In genomic region chr4:119524466-119524865, GRCm38 (mm10) we compare ENCODE assay signal across 20 mouse cellular contexts. TPM values are rescaled to one million over a fixed set of nuclear protein-coding genes. Genes with fewer than 3 reads are reported as not detected.
DNase-seq lines count a peak whose midpoint lies in the region; ATAC-seq and TF ChIP-seq lines count a peak whose summit lies in the region.
"Had no signal": no experiment of that assay in that cellular context is flagged by ENCODE, and none has a peak within 500 bp of the region (broad histone marks: within the 10 kb centered on the region; RNA-seq: fewer than 3 reads in every experiment).

No protein-coding gene starts in this region.

- peak overlapping the region; percentile 50; the same call in 1 of the 2 replicates for H3K27ac ChIP-seq in forebrain, embryonic 12.5 days
- no peak overlapping the region for H3K27ac ChIP-seq in forebrain, embryonic 11.5 days (ENCODE audit: low read depth, low read length)
- H3K27ac ChIP-seq in midbrain, embryonic 11.5 days (ENCODE audit: low read depth, low read length) = no peak overlapping the region
- no peak overlapping the region for H3K27ac ChIP-seq in midbrain, embryonic 10.5 days (replicated peaks)
- peak overlapping the region; percentile 75 for H3K27ac ChIP-seq in hindbrain, embryonic 16.5 days (ENCODE audit: low read depth, low read length)
- peak overlapping the region; percentile 74 for H3K27ac ChIP-seq in midbrain, postnatal 0 days (ENCODE audit: low read depth, low read length)
- no peak overlapping the region for H3K27ac ChIP-seq in limb, embryonic 10.5 days
- H3K27ac ChIP-seq: embryonic facial prominence, embryonic 12.5 days had no signal

- peaks cover 8% of the 10 kb centered on the region; the same call in 1 of the 2 replicates for H3K4me1 ChIP-seq in forebrain, embryonic 12.5 days
- no peaks in the 10 kb centered on the region for H3K4me1 ChIP-seq in forebrain, embryonic 11.5 days (replicated peaks; ENCODE audit: control insufficient read depth, insufficient read depth, low read length)
- no peaks in the 10 kb centered on the region for H3K4me1 ChIP-seq in midbrain, embryonic 11.5 days (ENCODE audit: control insufficient read depth, insufficient read depth, low read length)
- H3K4me1 ChIP-seq in midbrain, embryonic 10.5 days = peaks cover 7% of the 10 kb centered on the region; the same call in 1 of the 2 replicates
- peaks cover 9% of the 10 kb centered on the region for H3K4me1 ChIP-seq in hindbrain, embryonic 16.5 days (ENCODE audit: control insufficient read depth, insufficient read depth, low read depth, low read length)
- H3K4me1 ChIP-seq in midbrain, postnatal 0 days (ENCODE audit: insufficient read depth, low read length) = peaks cover 9% of the 10 kb centered on the region; the same call in 1 of the 2 replicates
- H3K4me1 ChIP-seq in limb, embryonic 10.5 days = no peaks in the 10 kb centered on the region
- H3K4me1 ChIP-seq: embryonic facial prominence, embryonic 12.5 days had no signal

- H3K4me2 ChIP-seq in forebrain, embryonic 12.5 days = no peak overlapping the region
- no peak overlapping the region for H3K4me2 ChIP-seq in forebrain, embryonic 11.5 days (ENCODE audit: low read depth, low read length, severe bottlenecking)
- no peak overlapping the region for H3K4me2 ChIP-seq in midbrain, embryonic 11.5 days
- no peak overlapping the region for H3K4me2 ChIP-seq in hindbrain, embryonic 16.5 days (ENCODE audit: low read length)
- H3K4me2 ChIP-seq in midbrain, postnatal 0 days (ENCODE audit: low read depth, low read length, poor library complexity, severe bottlenecking) = no peak overlapping the region
- H3K4me2 ChIP-seq: embryonic facial prominence, embryonic 12.5 days had no signal

- no peaks in the 10 kb centered on the region for H3K9me3 ChIP-seq in forebrain, embryonic 12.5 days
- H3K9me3 ChIP-seq in forebrain, embryonic 11.5 days (ENCODE audit: control insufficient read depth, low read length) = no peaks in the 10 kb centered on the region
- H3K9me3 ChIP-seq in midbrain, embryonic 11.5 days (ENCODE audit: control insufficient read depth, low read length) = no peaks in the 10 kb centered on the region
- no peaks in the 10 kb centered on the region for H3K9me3 ChIP-seq in midbrain, embryonic 10.5 days (replicated peaks)
- no peaks in the 10 kb centered on the region for H3K9me3 ChIP-seq in hindbrain, embryonic 16.5 days (ENCODE audit: control insufficient read depth, low read length)
- no peaks in the 10 kb centered on the region for H3K9me3 ChIP-seq in midbrain, postnatal 0 days (ENCODE audit: low read length)
- no peaks in the 10 kb centered on the region for H3K9me3 ChIP-seq in limb, embryonic 10.5 days (replicated peaks)
- H3K9me3 ChIP-seq: embryonic facial prominence, embryonic 12.5 days had no signal

- H3K27me3 ChIP-seq in forebrain, embryonic 12.5 days = no peaks in the 10 kb centered on the region
- H3K27me3 ChIP-seq in forebrain, embryonic 11.5 days (ENCODE audit: control insufficient read depth, insufficient read depth, low read length) = no peaks in the 10 kb centered on the region
- no peaks in the 10 kb centered on the region for H3K27me3 ChIP-seq in midbrain, embryonic 11.5 days (ENCODE audit: control insufficient read depth, insufficient read depth, low read length)
- no peaks in the 10 kb centered on the region for H3K27me3 ChIP-seq in midbrain, embryonic 10.5 days (ENCODE audit: low read depth, poor library complexity, severe bottlenecking)
- H3K27me3 ChIP-seq in hindbrain, embryonic 16.5 days (replicated peaks; ENCODE audit: control insufficient read depth, insufficient read depth, low read length) = no peaks in the 10 kb centered on the region
- H3K27me3 ChIP-seq in midbrain, postnatal 0 days (ENCODE audit: insufficient read depth, low read length) = no peaks in the 10 kb centered on the region
- H3K27me3 ChIP-seq in limb, embryonic 10.5 days (ENCODE audit: low read depth, poor library complexity, severe bottlenecking) = no peaks in the 10 kb centered on the region
- H3K27me3 ChIP-seq: embryonic facial prominence, embryonic 12.5 days had no signal

- no peak for DNase-seq in forebrain, embryonic 11.5 days (ENCODE audit: low spot score)
- DNase-seq in midbrain, embryonic 11.5 days (ENCODE audit: low spot score, missing footprints) = peak; percentile 54
- no peak for DNase-seq in midbrain, embryonic 10.5 days (ENCODE audit: low spot score)
- DNase-seq in midbrain, postnatal 0 days (ENCODE audit: low spot score) = no peak
- DNase-seq in kidney, postnatal 14 days = no peak
- DNase-seq in limb, embryonic 10.5 days (ENCODE audit: low spot score) = no peak
- DNase-seq: adrenal gland, adult 2 months; cerebellum, adult 8-10 months; gastrocnemius, postnatal 25 days; kidney, adult 11 months; left cerebral cortex, postnatal 4 days; lung, adult 18-20 months; right cerebral cortex, adult 18-20 months had no signal

- H3K9ac ChIP-seq in forebrain, embryonic 12.5 days = no peak overlapping the region
- H3K9ac ChIP-seq in forebrain, embryonic 11.5 days (ENCODE audit: low read length) = no peak overlapping the region
- no peak overlapping the region for H3K9ac ChIP-seq in midbrain, embryonic 11.5 days (ENCODE audit: low read length)
- no peak overlapping the region for H3K9ac ChIP-seq in hindbrain, embryonic 16.5 days (ENCODE audit: low read depth, low read length)
- H3K9ac ChIP-seq in midbrain, postnatal 0 days (replicated peaks; ENCODE audit: low read length, poor library complexity, severe bottlenecking) = no peak overlapping the region
- H3K9ac ChIP-seq: embryonic facial prominence, embryonic 12.5 days had no signal

- TF ChIP-seq CTCF in midbrain, postnatal 0 days (IDR thresholded peaks at IDR 0.05) = no peak

- 86% methylated on average over 2 of the region's 2 CpGs for WGBS in forebrain, embryonic 12.5 days
- 83% methylated on average over 2 of the region's 2 CpGs for WGBS in forebrain, embryonic 11.5 days
- WGBS in midbrain, embryonic 11.5 days = 87% methylated on average over 2 of the region's 2 CpGs
- 83% methylated on average over 2 of the region's 2 CpGs for WGBS in midbrain, embryonic 10.5 days
- WGBS in hindbrain, embryonic 16.5 days = 90% methylated on average over 2 of the region's 2 CpGs
- 88% methylated on average over 2 of the region's 2 CpGs for WGBS in midbrain, postnatal 0 days
- WGBS in limb, embryonic 10.5 days = 93% methylated on average over 2 of the region's 2 CpGs

- ATAC-seq in forebrain, embryonic 12.5 days (ENCODE audit: low FRiP score) = no peak
- ATAC-seq in forebrain, embryonic 11.5 days (replicated peaks; ENCODE audit: low FRiP score) = no peak
- ATAC-seq in midbrain, embryonic 11.5 days (ENCODE audit: low FRiP score) = no peak
- ATAC-seq in hindbrain, embryonic 16.5 days = no peak; the same call in 1 of the 2 replicates
- no peak for ATAC-seq in midbrain, postnatal 0 days (ENCODE audit: low FRiP score)

- no peak overlapping the region for H3K4me3 ChIP-seq in forebrain, embryonic 12.5 days (replicated peaks)
- H3K4me3 ChIP-seq in forebrain, embryonic 11.5 days (ENCODE audit: low read depth, low read length) = no peak overlapping the region
- no peak overlapping the region for H3K4me3 ChIP-seq in midbrain, embryonic 11.5 days (ENCODE audit: low read depth, low read length)
- H3K4me3 ChIP-seq in midbrain, embryonic 10.5 days = no peak overlapping the region
- H3K4me3 ChIP-seq in hindbrain, embryonic 16.5 days (ENCODE audit: low read length) = no peak overlapping the region
- no peak overlapping the region for H3K4me3 ChIP-seq in midbrain, postnatal 0 days (ENCODE audit: low read depth, low read length)
- H3K4me3 ChIP-seq in limb, embryonic 10.5 days = no peak overlapping the region
- H3K4me3 ChIP-seq: embryonic facial prominence, embryonic 12.5 days; erythroblast, embryonic 14.5 days had no signal

- no peaks in the 10 kb centered on the region for H3K36me3 ChIP-seq in forebrain, embryonic 12.5 days (replicated peaks)
- no peaks in the 10 kb centered on the region for H3K36me3 ChIP-seq in forebrain, embryonic 11.5 days (ENCODE audit: control insufficient read depth, insufficient read depth, low read length)
- H3K36me3 ChIP-seq in midbrain, embryonic 11.5 days (ENCODE audit: control insufficient read depth, insufficient read depth, low read length) = no peaks in the 10 kb centered on the region
- no peaks in the 10 kb centered on the region for H3K36me3 ChIP-seq in midbrain, embryonic 10.5 days
- no peaks in the 10 kb centered on the region for H3K36me3 ChIP-seq in hindbrain, embryonic 16.5 days (ENCODE audit: control insufficient read depth, insufficient read depth, low read length)
- no peaks in the 10 kb centered on the region for H3K36me3 ChIP-seq in midbrain, postnatal 0 days (ENCODE audit: insufficient read depth, low read length)
- H3K36me3 ChIP-seq in limb, embryonic 10.5 days = no peaks in the 10 kb centered on the region
- H3K36me3 ChIP-seq: embryonic facial prominence, embryonic 12.5 days had no signal

RNA-seq across cellular contexts. Expression of gene Foxj3, which starts 12.3 kb away (rescaled TPM):
- 31.7 and 32.6 TPM in 2 replicates for polyA plus RNA-seq in forebrain, embryonic 12.5 days (2016; fragmentation: Nextera tagmentation; extraction: Ambion mirVana)
- polyA plus RNA-seq in forebrain, embryonic 11.5 days (2014; fragmentation: Nextera tagmentation; extraction: Ambion mirVana) = 27.9 and 30.9 TPM in 2 replicates
- 20.0 and 23.9 TPM in 2 replicates for polyA plus RNA-seq in midbrain, embryonic 11.5 days (2014; fragmentation: Nextera tagmentation; extraction: Ambion mirVana)
- 18.1 and 20.1 TPM in 2 replicates for polyA plus RNA-seq in midbrain, embryonic 10.5 days (2016; fragmentation: Nextera tagmentation; extraction: Ambion mirVana)
- polyA plus RNA-seq in hindbrain, embryonic 16.5 days (2015; fragmentation: Nextera tagmentation; extraction: Ambion mirVana) = 25.7 and 32.6 TPM in 2 replicates
- total RNA-seq in midbrain, postnatal 0 days (2014; rRNA removed) = 39.1 and 46.0 TPM in 2 replicates
- polyA plus RNA-seq in midbrain, postnatal 0 days (2015; fragmentation: Nextera tagmentation; extraction: Ambion mirVana) = 21.3 and 26.4 TPM in 2 replicates
- polyA plus RNA-seq in limb, embryonic 10.5 days (2016; fragmentation: Nextera tagmentation; extraction: Ambion mirVana) = 22.0 and 25.2 TPM in 2 replicates

RNA-seq across cellular contexts. Expression of gene Frg2f1, which starts 14.9 kb away (rescaled TPM):
- 3.1 and 4.4 TPM in 2 replicates for polyA plus RNA-seq in forebrain, embryonic 12.5 days (2016; fragmentation: Nextera tagmentation; extraction: Ambion mirVana)
- polyA plus RNA-seq in forebrain, embryonic 11.5 days (2014; fragmentation: Nextera tagmentation; extraction: Ambion mirVana) = 3.4 TPM in 2 replicates
- 3.2 TPM in 2 replicates for polyA plus RNA-seq in midbrain, embryonic 11.5 days (2014; fragmentation: Nextera tagmentation; extraction: Ambion mirVana)
- polyA plus RNA-seq in midbrain, embryonic 10.5 days (2016; fragmentation: Nextera tagmentation; extraction: Ambion mirVana) = 2.7 and 2.8 TPM in 2 replicates
- polyA plus RNA-seq in hindbrain, embryonic 16.5 days (2015; fragmentation: Nextera tagmentation; extraction: Ambion mirVana) = 9.3 and 11.4 TPM in 2 replicates
- 19.0 and 27.4 TPM in 2 replicates for total RNA-seq in midbrain, postnatal 0 days (2014; rRNA removed)
- polyA plus RNA-seq in midbrain, postnatal 0 days (2015; fragmentation: Nextera tagmentation; extraction: Ambion mirVana) = 15.9 and 16.1 TPM in 2 replicates
- 0.90 and 2.5 TPM in 2 replicates for polyA plus RNA-seq in limb, embryonic 10.5 days (2016; fragmentation: Nextera tagmentation; extraction: Ambion mirVana)

RNA-seq across cellular contexts. Expression of gene Rimkla, which starts 32.0 kb away (rescaled TPM):
- 8.5 and 11.2 TPM in 2 replicates for polyA plus RNA-seq in forebrain, embryonic 12.5 days (2016; fragmentation: Nextera tagmentation; extraction: Ambion mirVana)
- 5.2 and 5.6 TPM in 2 replicates for polyA plus RNA-seq in forebrain, embryonic 11.5 days (2014; fragmentation: Nextera tagmentation; extraction: Ambion mirVana)
- polyA plus RNA-seq in midbrain, embryonic 11.5 days (2014; fragmentation: Nextera tagmentation; extraction: Ambion mirVana) = 6.7 and 7.4 TPM in 2 replicates
- 3.8 and 5.0 TPM in 2 replicates for polyA plus RNA-seq in midbrain, embryonic 10.5 days (2016; fragmentation: Nextera tagmentation; extraction: Ambion mirVana)
- 28.2 and 30.3 TPM in 2 replicates for polyA plus RNA-seq in hindbrain, embryonic 16.5 days (2015; fragmentation: Nextera tagmentation; extraction: Ambion mirVana)
- 37.1 and 45.3 TPM in 2 replicates for total RNA-seq in midbrain, postnatal 0 days (2014; rRNA removed)
- polyA plus RNA-seq in midbrain, postnatal 0 days (2015; fragmentation: Nextera tagmentation; extraction: Ambion mirVana) = 25.3 and 25.8 TPM in 2 replicates
- polyA plus RNA-seq in limb, embryonic 10.5 days (2016; fragmentation: Nextera tagmentation; extraction: Ambion mirVana) = 0.46 and 0.86 TPM in 2 replicates
- total RNA-seq: common myeloid progenitor, adult 5-6 weeks; gastrocnemius, postnatal 25 days; liver, adult 2 months; megakaryocyte-erythroid progenitor cell, adult 5-6 weeks had no signal
- polyA plus RNA-seq: erythroblast, embryonic 14.5 days; liver, adult 2 months had no signal

Comparison
In these comparisons a context has a peak if more than half of its experiments do, and no peak if none do; other contexts are left out.
1. H3K27ac ChIP-seq: peak in forebrain, embryonic 12.5 days (single experiment), hindbrain, embryonic 16.5 days (single experiment) and midbrain, postnatal 0 days (single experiment); none in forebrain, embryonic 11.5 days (single experiment), midbrain, embryonic 11.5 days (single experiment), midbrain, embryonic 10.5 days (single experiment) and limb, embryonic 10.5 days (single experiment).